Mouse (Mus musculus): ENCODE data around the gene Ksr2. TPM values are rescaled to one million over a fixed set of nuclear protein-coding genes. Genes with fewer than 3 reads are reported as not detected.

Ksr2 gene
- polyA plus RNA-seq, 1 experiment from 2014 or later, result 0.19 TPM

Other genes starting within 250 kb of the Ksr2 start
- gene Pebp1, start 126.4 kb upstream of the Ksr2 start, polyA plus RNA-seq (2014; fragmentation: Nextera tagmentation; extraction: Ambion mirVana), result 571 and 603 TPM in 2 replicates
- gene Vsig10, start 94.9 kb upstream of the Ksr2 start, polyA plus RNA-seq (2014; fragmentation: Nextera tagmentation; extraction: Ambion mirVana), result 4.4 and 4.7 TPM in 2 replicates
- gene Wsb2, start 56.7 kb upstream of the Ksr2 start, polyA plus RNA-seq (2014; fragmentation: Nextera tagmentation; extraction: Ambion mirVana), result 77.0 and 88.9 TPM in 2 replicates
- gene Rfc5, start 25.0 kb upstream of the Ksr2 start, polyA plus RNA-seq (2014; fragmentation: Nextera tagmentation; extraction: Ambion mirVana), result 73.7 and 77.8 TPM in 2 replicates